Mouse (Mus musculus) cerebellum, adult 2 months (tissue): ENCODE measurements around the gene Psmd5.

Experiments
- CTCF ChIP-seq: fragments of 200-500 bp; IDR thresholded peaks from 2 replicates; pipeline ENCODE4 v1.5.1; 2011; ENCODE audit warnings: low read depth, mild to moderate bottlenecking, control low read depth, low read length, moderate library complexity, borderline replicate concordance; ENCODE audit not compliant: insufficient read depth
- POLR2A ChIP-seq: fragments of 200-500 bp; IDR thresholded peaks from 2 replicates; pipeline ENCODE4 v1.6.1; 2011; ENCODE audit warnings: low read length, control low read depth, borderline replicate concordance; ENCODE audit not compliant: insufficient read depth

DNA sequence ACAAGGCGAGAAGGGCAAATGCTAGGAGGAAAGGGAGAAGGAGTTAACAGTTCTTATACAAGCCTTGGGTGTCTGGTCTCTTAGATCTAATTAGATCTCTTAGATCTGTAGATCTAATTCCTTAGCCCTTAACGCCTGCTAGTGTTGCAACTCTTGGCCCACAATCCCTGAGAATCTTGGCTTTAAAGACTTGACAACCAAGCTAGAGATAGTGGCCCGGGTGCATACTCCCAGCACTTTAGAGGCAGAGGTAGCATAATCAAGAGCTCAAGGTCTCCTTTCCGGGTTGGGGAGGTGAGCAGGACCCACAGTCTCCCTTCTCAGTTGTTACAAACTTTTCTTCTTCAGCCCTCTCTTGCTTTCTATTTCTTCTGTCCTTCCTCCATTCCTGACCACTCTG is 47.2 kb downstream of the Psmd5 start:
- TF ChIP-seq CTCF (no peak), POLR2A (no peak)
